In genomic region chr7:101382378-101382777, GRCm38 (mm10) we compare ENCODE assay signal across 9 mouse cellular contexts. TPM values are rescaled to one million over a fixed set of nuclear protein-coding genes. Genes with fewer than 3 reads are reported as not detected.
DNase-seq lines count a peak whose midpoint lies in the region; ATAC-seq lines count a peak whose summit lies in the region.
"Had no signal": no experiment of that assay in that cellular context is flagged by ENCODE, and none has a peak within 500 bp of the region (broad histone marks: within the 10 kb centered on the region; RNA-seq: fewer than 3 reads in every experiment).

No protein-coding gene starts in this region.

- WGBS in midbrain, embryonic 11.5 days, result 81% methylated on average over 8 of the region's 8 CpGs
- 80% methylated on average over 8 of the region's 8 CpGs for WGBS in midbrain, embryonic 15.5 days
- 57% methylated on average over 8 of the region's 8 CpGs for WGBS in neural tube, embryonic 15.5 days

- no peak overlapping the region for H3K9ac ChIP-seq in midbrain, embryonic 11.5 days (ENCODE audit: low read length)
- H3K9ac ChIP-seq in midbrain, embryonic 15.5 days, result no peak overlapping the region
- H3K9ac ChIP-seq in neural tube, embryonic 15.5 days (replicated peaks), result no peak overlapping the region
- H3K9ac ChIP-seq: limb, embryonic 13.5 days had no signal

- peak; percentile 42 to 43 for DNase-seq in cerebellum, postnatal 10 days
- no peak for DNase-seq in cerebellum, adult 11-12 months
- DNase-seq in midbrain, embryonic 11.5 days (ENCODE audit: low spot score, missing footprints), result peak; percentile 28
- DNase-seq in kidney, adult 8-10 months, result peak; percentile 44
- peak; percentile 64 for DNase-seq in skeletal muscle tissue, adult 2 months (ENCODE audit: low read depth, low spot score)
- DNase-seq in frontal cortex, postnatal 10 days (ENCODE audit: low spot score in 2 of 2), result no peak

- no peak overlapping the region for H3K27ac ChIP-seq in midbrain, embryonic 11.5 days (ENCODE audit: low read depth, low read length)
- H3K27ac ChIP-seq in midbrain, embryonic 15.5 days, result no peak overlapping the region
- no peak overlapping the region for H3K27ac ChIP-seq in neural tube, embryonic 15.5 days (replicated peaks)
- H3K27ac ChIP-seq: limb, embryonic 13.5 days had no signal

- H3K9me3 ChIP-seq in midbrain, embryonic 11.5 days (ENCODE audit: control insufficient read depth, low read length), result no peaks in the 10 kb centered on the region
- H3K9me3 ChIP-seq in midbrain, embryonic 15.5 days, result no peaks in the 10 kb centered on the region
- H3K9me3 ChIP-seq in neural tube, embryonic 15.5 days (replicated peaks), result no peaks in the 10 kb centered on the region
- H3K9me3 ChIP-seq: limb, embryonic 13.5 days had no signal

- peaks cover 5% of the 10 kb centered on the region; the same call in 1 of the 2 replicates for H3K4me1 ChIP-seq in midbrain, embryonic 11.5 days (ENCODE audit: control insufficient read depth, insufficient read depth, low read length)
- H3K4me1 ChIP-seq in midbrain, embryonic 15.5 days, result peaks cover 4% of the 10 kb centered on the region; the same call in 1 of the 2 replicates
- H3K4me1 ChIP-seq in neural tube, embryonic 15.5 days, result peaks cover 10% of the 10 kb centered on the region

- no peak for ATAC-seq in midbrain, embryonic 11.5 days (ENCODE audit: low FRiP score)
- ATAC-seq in midbrain, embryonic 15.5 days (replicated peaks), result no peak
- no peak for ATAC-seq in neural tube, embryonic 15.5 days (ENCODE audit: low FRiP score)

- H3K36me3 ChIP-seq in midbrain, embryonic 11.5 days (ENCODE audit: control insufficient read depth, insufficient read depth, low read length), result no peaks in the 10 kb centered on the region
- no peaks in the 10 kb centered on the region for H3K36me3 ChIP-seq in midbrain, embryonic 15.5 days (replicated peaks)
- H3K36me3 ChIP-seq in neural tube, embryonic 15.5 days, result no peaks in the 10 kb centered on the region
- H3K36me3 ChIP-seq: limb, embryonic 13.5 days had no signal

- H3K4me2 ChIP-seq in midbrain, embryonic 11.5 days, result no peak overlapping the region
- no peak overlapping the region for H3K4me2 ChIP-seq in midbrain, embryonic 15.5 days
- H3K4me2 ChIP-seq in neural tube, embryonic 15.5 days, result no peak overlapping the region
- H3K4me2 ChIP-seq: limb, embryonic 13.5 days had no signal

- no peaks in the 10 kb centered on the region for H3K27me3 ChIP-seq in midbrain, embryonic 11.5 days (ENCODE audit: control insufficient read depth, insufficient read depth, low read length)
- H3K27me3 ChIP-seq in midbrain, embryonic 15.5 days (replicated peaks), result no peaks in the 10 kb centered on the region
- H3K27me3 ChIP-seq in neural tube, embryonic 15.5 days (replicated peaks), result no peaks in the 10 kb centered on the region
- H3K27me3 ChIP-seq: limb, embryonic 13.5 days had no signal

- no peak overlapping the region for H3K4me3 ChIP-seq in midbrain, embryonic 11.5 days (ENCODE audit: low read depth, low read length)
- no peak overlapping the region for H3K4me3 ChIP-seq in midbrain, embryonic 15.5 days
- H3K4me3 ChIP-seq in neural tube, embryonic 15.5 days (replicated peaks), result no peak overlapping the region
- H3K4me3 ChIP-seq: limb, embryonic 13.5 days had no signal

RNA-seq across cellular contexts. Expression of gene Gm45837, which starts 28.3 kb away (rescaled TPM):
- not detected in 2 replicates for polyA plus RNA-seq in midbrain, embryonic 11.5 days (2014; fragmentation: Nextera tagmentation; extraction: Ambion mirVana)
- polyA plus RNA-seq in midbrain, embryonic 15.5 days (2015; fragmentation: Nextera tagmentation; extraction: Ambion mirVana), result not detected in 2 replicates
- 0.99 TPM in 1 of 2 replicates, not detected in the other for polyA plus RNA-seq in neural tube, embryonic 15.5 days (2015; fragmentation: Nextera tagmentation; extraction: Ambion mirVana)

RNA-seq across cellular contexts. Expression of gene Arap1, which starts 34.5 kb away (rescaled TPM):
- 10.8 and 11.2 TPM in 2 replicates for polyA plus RNA-seq in midbrain, embryonic 11.5 days (2014; fragmentation: Nextera tagmentation; extraction: Ambion mirVana)
- 10.4 and 10.6 TPM in 2 replicates for polyA plus RNA-seq in midbrain, embryonic 15.5 days (2015; fragmentation: Nextera tagmentation; extraction: Ambion mirVana)
- 9.7 and 19.9 TPM in 2 replicates for polyA plus RNA-seq in neural tube, embryonic 15.5 days (2015; fragmentation: Nextera tagmentation; extraction: Ambion mirVana)

RNA-seq across cellular contexts. Expression of gene Pde2a, which starts 39.1 kb away (rescaled TPM):
- polyA plus RNA-seq in midbrain, embryonic 11.5 days (2014; fragmentation: Nextera tagmentation; extraction: Ambion mirVana), result 11.1 and 13.0 TPM in 2 replicates
- polyA plus RNA-seq in midbrain, embryonic 15.5 days (2015; fragmentation: Nextera tagmentation; extraction: Ambion mirVana), result 31.4 and 32.2 TPM in 2 replicates
- polyA plus RNA-seq in neural tube, embryonic 15.5 days (2015; fragmentation: Nextera tagmentation; extraction: Ambion mirVana), result 27.9 and 28.5 TPM in 2 replicates

Comparison
In these comparisons a context has a peak if more than half of its experiments do, and no peak if none do; other contexts are left out.
1. DNase-seq: peak in cerebellum, postnatal 10 days (2 of 2), midbrain, embryonic 11.5 days (single experiment), kidney, adult 8-10 months (2 of 2) and skeletal muscle tissue, adult 2 months (single experiment); none in cerebellum, adult 11-12 months (single experiment) and frontal cortex, postnatal 10 days (0 of 2).